Mouse (Mus musculus) kidney, adult 2 months (tissue): Measurements from ENCODE around the gene Slc44a1.

Source experiments
- CTCF ChIP-seq: fragments of 200-500 bp; conservative IDR thresholded peaks from 2 replicates; pipeline ENCODE4 v1.5.1; 2011; ENCODE audit warnings: low read depth, mild to moderate bottlenecking, control low read depth, low read length, moderate library complexity, mixed read lengths; ENCODE audit not compliant: insufficient read depth, insufficient read length
- POLR2A ChIP-seq: fragments of 200-500 bp; IDR thresholded peaks from one replicate; pipeline ENCODE4 v1.6.1; 2011; ENCODE audit warnings: low read depth, low read length, control low read depth

DNA sequence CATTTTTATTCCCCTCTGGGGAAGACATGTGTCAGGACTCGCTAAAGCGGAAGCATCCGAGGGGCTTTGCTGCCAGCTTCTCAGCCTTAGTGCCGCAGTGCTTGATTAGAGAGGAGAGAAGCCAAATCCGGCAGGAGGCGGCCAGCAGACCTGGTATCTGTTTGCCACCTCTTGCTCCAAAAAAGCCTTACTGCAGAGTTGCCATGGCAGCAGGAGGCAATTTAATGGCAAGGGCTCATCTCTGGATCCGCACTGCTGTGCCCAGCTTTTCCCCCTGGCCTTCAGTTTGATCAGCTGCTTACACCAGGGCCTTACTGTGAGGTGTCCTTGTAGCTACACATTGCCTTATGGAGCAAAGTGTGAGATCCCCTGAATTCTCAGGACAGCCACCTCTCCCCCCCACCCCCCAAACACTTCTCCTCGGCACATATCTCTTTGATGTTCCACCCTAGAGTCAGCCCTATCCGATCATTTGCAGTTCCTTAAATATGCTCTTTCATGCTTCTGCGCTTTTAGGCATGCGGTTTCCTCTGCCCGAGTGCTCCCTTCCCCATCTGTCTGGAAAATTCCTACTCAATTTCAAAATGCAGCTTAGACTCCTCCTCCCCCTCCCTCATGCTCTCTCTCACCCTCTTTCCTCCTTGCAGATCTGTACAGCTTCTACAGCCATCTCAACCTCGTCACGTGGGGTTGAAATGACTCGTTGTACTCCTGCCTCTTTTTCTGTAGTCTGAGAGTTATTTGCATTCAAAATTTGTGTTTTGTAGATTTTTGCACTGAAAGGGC lies 72.1 kb downstream of the Slc44a1 start:
- no peak for TF ChIP-seq CTCF
- no peak for TF ChIP-seq POLR2A
